Mouse (Mus musculus) lung, postnatal 4 days (tissue): ENCODE data around the gene Atp6v0e.

ENCODE experiments used
- DNase-seq, 2 experiments: peaks; one replicate each; pipeline ENCODE4 v3.0.0; 2021

The Atp6v0e gene

GRCm38 (mm10) chr17:26662978-26663683, at the start of gene Atp6v0e:
TSS of gene Atp6v0e (plus strand) at chr17:26663231.
- peak; percentile 96 for DNase-seq

GRCm38 (mm10) chr17:26614286-26614685, 48.7 kb upstream of the Atp6v0e start:
- DNase-seq, result no peak

GRCm38 (mm10) chr17:26614708-26615486, 48.1 kb upstream of the Atp6v0e start:
- DNase-seq, result no peak

- DNase-seq, result peak; percentile 50 to 79
These were observed 46.3 kb upstream of the Atp6v0e start for GRCm38 (mm10) chr17:26616696-26617095.

GRCm38 (mm10) chr17:26618498-26618897, 44.5 kb upstream of the Atp6v0e start:
- DNase-seq, result peak in 1 of 2 experiments; percentile 52

- DNase-seq, result no peak
These were observed 43.5 kb upstream of the Atp6v0e start for GRCm38 (mm10) chr17:26619577-26619976.

GRCm38 (mm10) chr17:26620292-26620691, 42.7 kb upstream of the Atp6v0e start:
- DNase-seq, result no peak

- DNase-seq, result peak; percentile 73 to 84
These were observed 42.0 kb upstream of the Atp6v0e start for GRCm38 (mm10) chr17:26620786-26621766.

- no peak for DNase-seq
These were observed 41.1 kb upstream of the Atp6v0e start for GRCm38 (mm10) chr17:26621912-26622311.

GRCm38 (mm10) chr17:26623991-26624390, 39.0 kb upstream of the Atp6v0e start:
- DNase-seq, result no peak

GRCm38 (mm10) chr17:26624999-26625398, 38.0 kb upstream of the Atp6v0e start:
- no peak for DNase-seq

GRCm38 (mm10) chr17:26625521-26626010, 37.5 kb upstream of the Atp6v0e start:
- DNase-seq, result no peak

- no peak for DNase-seq
These were observed 34.6 kb upstream of the Atp6v0e start for GRCm38 (mm10) chr17:26628479-26628878.

- no peak for DNase-seq
These were observed 34.1 kb upstream of the Atp6v0e start for GRCm38 (mm10) chr17:26628936-26629335.

- no peak for DNase-seq
These were observed 31.2 kb upstream of the Atp6v0e start for GRCm38 (mm10) chr17:26631811-26632327.

GRCm38 (mm10) chr17:26633186-26633585, 29.8 kb upstream of the Atp6v0e start:
- DNase-seq, result no peak

GRCm38 (mm10) chr17:26633926-26634325, 29.1 kb upstream of the Atp6v0e start:
- no peak for DNase-seq

- no peak for DNase-seq
These were observed 28.5 kb upstream of the Atp6v0e start for GRCm38 (mm10) chr17:26634539-26634938.

- DNase-seq, result no peak
These were observed 27.1 kb upstream of the Atp6v0e start for GRCm38 (mm10) chr17:26635951-26636350.

GRCm38 (mm10) chr17:26637851-26638250, 25.2 kb upstream of the Atp6v0e start:
- DNase-seq, result no peak

GRCm38 (mm10) chr17:26638655-26639054, 24.4 kb upstream of the Atp6v0e start:
- DNase-seq, result peak; percentile 79 to 90

- no peak for DNase-seq
These were observed 23.2 kb upstream of the Atp6v0e start for GRCm38 (mm10) chr17:26639791-26640190.
